Mouse (Mus musculus): ENCODE data around the gene Tor2a.
A peak's percentile ranks its signal among the peaks of the same experiment; 100 is the strongest.

Tor2a gene

DNA sequence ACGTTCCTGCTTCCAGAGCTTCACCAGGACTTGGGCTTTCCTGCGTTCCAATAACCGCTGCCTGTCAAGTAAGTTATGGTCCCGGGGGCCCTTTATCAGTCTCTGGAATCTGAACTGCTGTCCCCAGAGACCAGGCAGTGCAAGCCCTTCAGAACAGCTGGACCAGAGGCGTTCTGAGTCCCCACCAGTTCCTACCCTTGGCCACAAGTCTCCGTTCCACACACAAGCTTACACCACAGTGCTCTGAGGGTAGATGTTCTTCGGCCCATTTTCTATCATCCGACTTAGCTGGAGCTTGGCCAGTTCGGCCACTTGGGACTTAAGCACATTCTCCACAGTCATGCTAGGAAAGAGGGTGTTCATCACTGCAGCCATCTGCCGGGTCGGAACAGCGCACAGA is 10.2 kb downstream of the Tor2a start:
- DNase-seq, result peak; percentile 27

DNA sequence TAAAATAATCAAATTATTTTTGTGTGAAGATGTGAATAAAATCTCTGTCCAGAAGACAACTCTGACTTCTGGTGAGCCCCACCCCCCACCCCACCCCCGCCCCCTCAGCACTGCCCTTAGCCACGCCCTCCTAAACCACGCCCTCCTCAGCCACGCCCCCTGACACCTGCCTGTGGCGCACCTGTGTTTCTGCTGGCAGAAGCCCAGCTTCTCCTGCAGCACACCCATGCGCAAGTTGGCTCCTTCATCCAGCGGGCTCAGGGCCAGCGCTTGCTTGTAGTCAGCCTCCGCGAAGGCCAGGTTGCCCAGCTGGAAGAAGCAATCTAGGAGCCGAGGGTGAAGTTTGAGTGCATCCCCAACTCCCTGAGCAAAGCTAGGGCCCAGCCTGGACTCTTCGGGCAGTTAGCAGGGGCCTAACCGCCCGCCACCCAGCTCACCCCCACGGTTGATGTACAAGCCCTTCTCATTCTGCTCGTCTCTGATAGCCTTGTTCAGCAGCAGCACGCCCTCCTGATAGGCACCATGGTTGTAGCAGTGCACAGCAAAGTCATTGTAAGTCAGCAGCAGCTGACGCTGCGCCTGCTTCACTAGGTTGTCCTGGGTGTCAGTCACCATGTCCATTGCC is 11.7 kb downstream of the Tor2a start:
- no peak for DNase-seq

DNA sequence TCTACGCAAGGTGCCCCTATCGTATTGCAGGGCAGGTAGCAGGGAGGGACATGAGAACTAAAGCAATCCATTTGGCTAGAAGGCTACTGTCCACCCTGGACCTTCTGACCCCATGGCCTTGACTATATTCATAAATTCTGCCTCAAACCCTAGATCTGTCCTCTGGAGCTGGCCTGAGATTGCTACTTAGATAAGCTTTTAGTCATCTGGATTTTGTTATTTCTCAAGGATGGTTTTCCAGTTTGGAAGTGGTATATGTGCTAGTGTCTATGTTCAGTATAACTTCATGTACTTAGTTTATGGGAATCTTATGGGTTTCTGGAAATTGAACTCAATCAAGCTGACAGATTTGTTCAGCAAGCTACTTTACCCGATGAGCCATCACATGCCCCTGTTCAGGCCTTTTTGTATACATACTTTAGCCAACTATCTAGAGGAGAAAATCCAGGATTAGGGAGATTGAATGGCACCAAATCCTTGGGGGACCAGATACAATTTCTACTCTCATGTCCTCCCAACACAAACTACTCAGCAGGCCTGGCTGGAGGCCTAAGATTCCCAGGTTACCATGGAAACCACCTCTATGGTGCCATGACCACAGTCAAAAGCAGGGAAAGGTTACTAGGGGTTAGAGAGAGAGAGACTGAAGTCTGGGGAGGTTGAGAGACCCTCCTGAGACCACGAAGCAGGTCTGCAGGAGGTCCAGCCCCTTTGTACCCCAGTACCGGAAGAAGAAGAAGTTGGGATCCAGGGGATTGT is 12.5 kb downstream of the Tor2a start:
- no peak for DNase-seq

DNA sequence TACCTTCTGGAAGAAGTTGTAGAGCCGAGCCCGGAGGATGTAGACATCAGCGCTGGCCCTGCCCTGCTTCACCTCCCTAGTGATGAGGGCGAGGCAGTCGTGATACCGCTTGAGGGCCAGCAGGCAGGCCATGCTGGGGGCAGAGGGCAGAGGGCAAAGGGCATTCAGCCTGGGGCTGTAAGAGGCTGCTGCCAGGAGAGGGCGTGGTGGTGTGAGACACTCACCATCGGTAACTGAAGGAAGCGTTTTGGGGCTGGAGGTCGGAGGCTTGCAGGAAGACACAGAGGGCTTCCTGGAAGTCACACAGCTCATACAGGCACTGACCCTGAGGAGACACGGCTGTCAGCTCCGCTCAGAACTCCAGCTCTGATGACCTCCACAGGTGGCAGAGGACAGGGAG is 14.9 kb downstream of the Tor2a start:
- DNase-seq, result no peak

DNA sequence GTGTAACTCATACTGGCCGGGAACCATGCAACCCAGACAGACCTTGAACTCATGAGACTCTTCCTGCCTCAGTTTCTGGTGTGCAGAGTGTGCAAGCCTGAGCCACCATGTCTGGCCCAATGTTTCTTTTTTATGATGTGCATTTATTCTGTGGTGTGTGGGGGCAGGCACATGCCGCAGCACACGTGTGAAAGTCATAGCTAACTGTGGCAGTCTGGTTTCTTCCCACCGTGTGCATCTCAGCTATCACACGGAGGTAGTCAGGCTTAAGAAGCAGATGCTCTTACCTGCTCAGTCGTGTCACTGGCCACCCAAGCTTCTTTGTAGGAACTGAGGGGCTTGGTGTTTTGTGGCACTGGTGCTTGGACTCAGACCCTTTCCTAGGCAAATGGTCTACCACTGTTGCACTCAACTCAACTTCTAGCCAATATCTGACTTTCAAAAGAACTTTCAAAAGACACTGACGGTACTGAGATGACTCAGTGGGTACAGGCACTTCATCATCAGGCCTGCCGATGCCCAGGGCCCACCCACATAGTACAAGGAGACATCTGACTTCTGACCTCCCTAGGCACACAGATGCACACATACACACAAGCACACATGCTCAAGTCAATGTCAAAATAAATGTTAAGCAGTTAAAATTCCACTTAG is 15.7 kb downstream of the Tor2a start:
- DNase-seq, result no peak

DNA sequence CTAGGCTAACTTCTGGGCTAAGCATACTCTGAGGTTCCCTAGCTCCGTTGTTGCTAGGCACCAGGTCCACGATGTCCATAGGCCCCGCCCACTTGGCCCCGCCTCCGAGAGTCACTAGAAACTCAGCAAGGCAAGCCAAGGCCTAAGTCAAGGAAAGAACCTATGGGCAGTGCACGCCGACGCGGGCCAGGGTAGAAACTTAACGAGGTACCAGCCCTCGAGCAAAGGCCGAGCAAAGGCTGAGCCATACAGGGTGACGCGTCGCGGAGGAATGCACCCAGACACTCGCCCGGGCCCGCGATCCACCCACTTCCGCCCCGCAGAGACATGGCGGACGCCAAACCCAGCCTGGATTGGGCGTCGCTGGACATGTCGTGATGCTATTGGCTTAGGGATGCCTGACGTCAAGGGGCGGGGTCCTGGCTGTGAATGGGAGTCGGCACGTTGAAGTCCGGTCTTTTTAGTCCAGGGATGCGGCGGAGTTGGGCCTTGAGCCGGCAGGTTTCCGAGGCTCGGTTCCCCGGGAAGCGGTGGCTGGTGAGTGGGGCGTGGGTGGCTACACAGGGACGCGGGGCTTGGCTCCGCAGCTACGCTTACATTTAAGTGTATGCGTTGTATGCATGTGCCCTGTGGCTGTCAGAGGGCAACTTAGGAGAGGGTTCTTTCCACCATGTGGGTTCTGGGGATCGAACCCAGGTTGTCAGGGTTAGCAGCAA is 18.5 kb downstream of the Tor2a start, which contains the start of the genes Ttc16 and Ptrh1:
Ttc16 (minus strand) TSS at position 275 of the 716 bp plus-strand sequence.
Ptrh1 (plus strand) TSS at position 428 of the 716 bp plus-strand sequence.
- peak; percentile 99 for DNase-seq

DNA sequence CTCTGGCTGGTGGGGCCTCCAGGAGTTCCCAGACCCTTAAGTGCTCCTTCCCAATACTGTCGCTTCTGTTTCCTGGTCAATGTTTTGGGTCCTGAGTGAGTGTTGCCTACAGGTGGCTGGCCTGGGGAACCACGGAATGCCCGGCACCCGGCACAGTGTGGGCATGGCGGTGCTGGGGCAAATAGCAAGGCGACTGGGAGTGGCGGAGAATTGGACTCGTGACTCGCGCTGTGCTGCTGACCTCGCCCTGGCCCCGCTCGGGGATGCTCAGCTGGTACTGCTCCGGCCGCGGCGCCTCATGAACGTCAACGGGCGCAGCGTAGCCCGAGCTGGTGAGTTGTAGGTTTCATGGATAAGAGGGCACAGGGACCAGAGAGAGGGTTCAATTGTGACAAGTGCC is 19.2 kb downstream of the Tor2a start:
- no peak for DNase-seq

DNA sequence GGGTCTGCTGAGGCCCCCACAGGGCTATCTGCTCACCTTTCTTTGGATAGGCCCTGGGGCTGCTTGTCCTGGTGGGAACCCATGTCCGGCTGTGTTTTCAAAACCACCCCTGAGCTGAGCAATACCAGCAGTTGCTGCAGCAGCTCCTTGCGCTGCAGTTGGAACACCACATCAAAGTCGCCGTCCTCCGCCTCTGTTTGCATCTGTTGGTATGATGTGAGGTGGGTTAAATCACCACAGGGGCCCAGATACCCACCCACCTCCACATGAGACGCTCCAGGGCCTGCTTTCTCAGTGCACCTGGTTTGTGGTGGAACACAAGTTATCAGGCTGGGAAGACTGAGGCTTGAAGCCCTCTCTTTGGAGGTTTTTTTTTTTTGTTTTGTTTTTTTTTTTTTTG is 21.0 kb downstream of the Tor2a start:
- DNase-seq, result no peak

DNA sequence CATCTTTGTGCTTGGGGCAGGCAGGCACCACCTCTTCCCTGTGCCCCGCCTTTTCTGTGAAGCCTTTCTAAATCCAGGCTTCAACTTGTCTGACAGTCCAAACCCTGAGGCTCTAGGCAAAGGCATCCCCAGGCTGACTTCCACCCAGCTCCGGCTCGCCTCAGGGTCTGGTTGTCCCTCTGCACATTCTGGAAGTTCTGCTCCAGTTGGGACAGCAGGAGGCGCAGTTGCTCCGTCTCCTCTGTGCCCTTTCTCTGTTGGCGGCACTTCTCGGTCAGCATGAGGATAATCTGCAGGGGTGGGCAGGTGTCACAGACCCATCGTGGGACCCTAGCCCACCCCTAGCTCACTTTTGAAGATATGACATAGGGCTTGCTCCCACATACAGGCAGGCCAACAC is 22.1 kb downstream of the Tor2a start:
- peak; percentile 79 for DNase-seq

DNA sequence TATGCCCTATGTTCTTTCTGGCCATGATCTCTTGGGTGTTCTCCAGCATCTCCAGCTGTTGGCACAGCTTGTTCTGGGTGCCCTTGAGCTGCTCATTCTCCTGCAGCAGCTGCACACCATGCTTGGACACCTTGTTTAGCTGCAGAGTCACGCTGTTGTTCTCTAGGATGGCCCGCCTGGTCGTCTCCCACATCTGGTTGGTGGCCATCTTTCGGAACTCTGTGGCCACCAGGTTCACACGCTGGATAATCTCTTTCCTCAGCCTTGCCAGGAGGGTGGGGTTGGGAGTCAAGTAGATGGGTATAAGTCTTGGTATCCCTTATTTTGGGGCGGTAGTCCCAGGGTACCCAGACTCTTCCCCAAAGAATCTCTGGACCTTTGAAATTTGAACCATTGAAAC is 22.7 kb downstream of the Tor2a start:
- DNase-seq, result no peak

DNA sequence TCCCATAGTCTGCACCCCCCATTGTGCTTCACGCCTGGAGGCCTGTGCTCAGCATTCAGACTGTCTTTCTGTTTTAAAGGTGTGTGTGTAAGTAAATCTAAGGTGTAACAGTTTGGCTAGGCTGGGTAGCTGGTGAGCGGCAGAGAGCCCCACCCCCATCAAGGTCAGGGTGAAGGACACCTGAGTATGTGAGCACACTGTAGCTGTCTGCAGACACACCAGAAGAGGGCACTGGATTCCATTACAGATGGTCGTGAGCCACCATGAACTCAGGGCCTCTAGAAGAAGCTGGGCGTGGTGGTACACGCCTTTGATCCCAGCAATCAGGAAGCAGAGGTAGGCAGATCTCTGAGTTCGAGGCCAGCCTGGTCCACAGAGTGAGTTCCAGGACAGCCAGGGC is 24.7 kb downstream of the Tor2a start:
- no peak for DNase-seq

DNA sequence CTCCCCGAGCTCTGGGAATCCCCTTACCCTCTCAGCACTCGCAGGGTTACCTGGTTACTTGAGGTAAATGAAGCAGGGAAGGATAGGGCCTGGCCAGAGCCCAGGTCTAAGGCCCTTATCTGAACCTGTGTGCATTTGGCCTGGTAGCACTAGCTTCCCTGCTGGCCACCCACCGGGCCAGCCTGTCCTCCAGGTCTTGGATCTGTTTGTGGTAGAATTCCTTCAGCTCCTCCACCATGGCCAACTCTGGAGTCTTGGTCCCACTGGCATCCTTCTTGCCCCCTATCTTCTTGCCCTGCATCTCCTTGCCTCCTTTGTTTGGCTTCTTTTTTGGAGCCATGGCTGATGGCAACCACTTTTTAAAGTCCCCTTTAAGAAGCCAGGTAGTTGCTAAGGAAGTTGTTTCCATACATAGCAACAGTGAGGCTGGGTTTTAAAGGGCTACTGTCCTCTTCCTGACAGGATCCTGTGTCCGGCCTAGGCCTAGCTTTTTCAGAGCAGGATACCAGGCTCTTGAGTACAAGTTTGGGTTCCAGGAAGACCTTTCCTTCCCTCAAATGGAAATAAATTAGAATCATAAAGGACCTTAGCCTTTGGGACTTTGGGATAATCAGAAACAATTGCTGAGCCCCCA is 27.1 kb downstream of the Tor2a start, which contains the start of gene Cfap157:
Cfap157 (minus strand) TSS at position 381 of the 634 bp plus-strand sequence.
- DNase-seq, result peak; percentile 19

DNA sequence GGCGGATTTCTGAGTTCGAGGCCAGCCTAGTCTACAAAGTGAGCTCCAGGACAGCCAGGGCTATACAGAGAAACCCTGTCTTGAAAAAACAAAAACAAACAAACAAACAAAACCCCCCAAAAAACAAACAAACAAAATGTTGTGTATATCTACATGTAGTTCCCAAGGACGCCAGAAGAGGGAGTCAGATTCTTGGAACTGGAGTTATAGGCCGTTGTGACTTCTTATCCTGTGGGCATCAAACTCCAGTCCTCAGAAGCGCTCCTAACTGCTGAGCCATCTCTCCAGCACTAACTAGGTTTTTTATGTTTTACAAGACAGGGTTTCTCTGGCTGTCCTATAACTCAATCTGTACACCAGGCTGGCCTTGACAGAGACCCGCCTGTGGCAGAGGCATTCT is 30.1 kb downstream of the Tor2a start:
- DNase-seq, result peak; percentile 67

DNA sequence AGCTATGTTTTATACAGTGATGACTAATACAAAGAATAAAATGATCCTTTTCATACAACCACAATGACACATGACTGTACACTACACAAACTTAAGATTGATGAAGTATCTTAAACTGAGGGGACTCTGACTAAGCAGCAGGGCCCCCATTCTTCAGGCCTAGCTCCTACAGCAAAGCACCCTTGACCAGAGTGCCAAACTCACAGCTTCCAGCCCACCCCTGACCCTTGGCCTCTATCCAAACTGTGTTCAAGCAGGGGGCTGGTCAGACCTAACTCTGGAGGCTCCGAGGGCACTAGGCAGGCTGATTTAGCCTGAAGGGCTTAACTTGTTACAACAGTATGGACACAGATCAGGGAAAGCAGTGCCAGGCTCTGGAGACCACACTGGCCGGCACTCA is 31.5 kb downstream of the Tor2a start:
- DNase-seq, result no peak

DNA sequence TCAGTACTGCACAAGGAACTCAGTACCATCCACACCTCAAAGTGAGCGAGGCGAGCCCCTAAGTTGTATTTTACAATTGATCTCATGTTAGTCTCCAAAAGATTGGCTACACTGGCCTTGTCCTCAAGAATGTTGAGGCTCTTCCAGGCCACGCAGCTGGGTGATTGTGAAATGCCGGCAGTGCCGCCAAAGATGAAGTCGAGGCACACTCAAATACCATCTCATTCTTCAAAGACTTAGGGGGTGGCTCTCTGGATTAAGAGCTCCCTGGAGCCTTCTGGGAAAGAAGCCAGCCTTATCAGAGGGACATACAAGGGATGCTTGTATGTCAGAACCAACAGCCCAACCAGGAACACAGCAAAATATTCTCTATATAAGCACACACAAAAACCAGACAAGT is 34.3 kb downstream of the Tor2a start:
- no peak for DNase-seq

DNA sequence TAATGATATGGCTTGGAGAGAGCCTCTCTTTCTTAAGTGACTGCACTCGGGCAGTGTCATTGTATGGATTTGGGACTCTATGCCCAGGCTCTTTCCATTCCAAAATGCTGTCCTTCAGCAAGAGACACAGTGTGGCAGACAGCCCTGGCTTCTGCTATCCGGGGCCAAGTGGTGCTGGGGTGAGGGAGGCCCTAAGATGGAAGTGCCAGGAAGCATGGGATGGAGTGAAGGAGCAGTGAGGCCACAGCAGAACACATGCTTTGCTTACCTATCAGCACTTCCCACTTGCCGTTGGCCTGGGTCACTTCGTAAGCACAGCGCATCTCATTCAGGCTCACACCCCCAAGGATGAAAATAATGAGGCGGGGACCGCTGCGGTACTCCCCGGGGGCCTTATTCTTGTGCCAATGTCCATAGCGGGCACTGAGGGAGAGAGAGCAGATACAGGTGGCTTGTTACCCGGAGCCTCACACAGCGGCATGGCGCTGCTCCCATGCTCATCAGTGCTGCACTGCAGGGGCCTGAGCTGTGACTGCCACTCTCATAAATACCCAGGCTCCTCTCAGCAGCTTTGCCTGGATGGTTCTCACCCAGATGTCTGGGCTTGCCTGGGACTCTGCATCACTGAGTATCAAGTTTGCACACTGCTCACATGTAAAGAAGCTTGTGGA is 38.8 kb downstream of the Tor2a start:
- no peak for DNase-seq

DNA sequence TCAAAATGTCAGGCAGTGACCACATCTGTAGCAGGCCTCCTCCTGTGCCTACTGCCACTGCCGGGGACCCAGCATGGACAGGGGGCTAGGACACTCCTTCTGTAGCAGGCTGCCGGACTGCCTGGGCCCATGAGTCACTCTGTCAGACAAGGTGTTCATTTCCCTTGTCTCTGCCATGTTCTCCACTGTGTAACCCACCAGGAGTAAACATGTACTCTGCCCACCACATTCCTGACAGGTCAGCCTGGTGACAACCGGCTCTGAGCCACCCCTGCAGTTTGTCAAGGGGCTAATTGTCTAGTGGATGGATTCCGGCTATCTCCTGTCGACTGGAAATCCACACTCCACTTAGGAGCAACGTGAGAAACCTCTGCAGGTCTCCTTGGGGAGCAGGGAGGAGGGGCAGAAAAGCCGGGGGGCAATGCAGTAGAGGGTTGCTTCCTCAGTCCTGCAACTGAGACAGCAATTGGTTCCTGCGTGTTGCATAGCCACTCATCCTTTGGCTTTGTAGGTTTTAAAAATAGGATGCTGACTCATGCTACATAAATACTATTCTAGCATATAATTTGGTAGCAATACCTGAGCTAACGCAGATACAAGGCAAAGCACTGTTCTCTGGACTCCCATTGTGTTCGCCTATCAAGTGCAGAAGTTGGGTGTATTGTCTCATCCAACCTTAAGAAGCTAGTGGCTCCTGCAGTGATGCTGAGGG is 41.4 kb downstream of the Tor2a start:
- no peak for DNase-seq

DNA sequence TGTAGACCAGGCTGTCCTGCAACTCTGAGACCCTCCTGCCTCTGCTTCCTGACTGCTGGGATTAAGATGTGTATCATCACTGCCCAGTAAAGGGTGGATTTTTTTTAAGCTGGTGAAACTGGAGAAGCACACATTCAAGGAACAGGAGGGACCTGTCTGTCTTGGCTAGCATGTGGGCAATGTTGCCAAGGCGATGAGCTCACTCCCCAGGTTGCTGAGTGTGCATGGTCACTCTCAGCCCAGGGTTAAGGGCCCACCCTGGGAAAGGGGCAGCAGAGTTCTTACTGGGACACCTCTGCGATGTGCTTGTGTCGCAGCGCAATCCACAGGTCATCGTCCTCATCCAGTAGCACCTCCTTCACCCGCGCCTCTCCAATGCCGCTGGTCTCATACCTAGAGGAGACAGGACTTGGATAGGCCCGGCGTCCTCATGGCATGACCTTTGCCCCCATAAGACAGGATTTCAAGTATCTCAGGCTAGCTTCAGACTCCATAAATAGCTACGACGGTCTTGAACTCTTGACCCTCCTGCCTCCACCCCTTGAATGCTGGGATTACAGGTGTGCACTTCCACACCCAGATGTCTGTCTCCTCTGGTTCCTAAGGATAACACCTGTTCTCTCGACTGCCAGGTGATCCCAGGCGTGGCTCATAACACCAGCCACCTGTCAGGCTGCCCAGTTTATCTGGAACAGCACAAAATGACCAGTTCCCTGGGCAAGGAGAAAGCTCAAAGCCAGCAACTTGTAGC is 52.0 kb downstream of the Tor2a start:
- DNase-seq, result no peak

Measured in retina, postnatal 1 day (tissue).